Mouse (Mus musculus): ENCODE data around the gene Clic4. TPM values are rescaled to one million over a fixed set of nuclear protein-coding genes. Genes with fewer than 3 reads are reported as not detected.

Clic4 gene
- polyA plus RNA-seq, 1 experiment = 50.2 TPM

DNA sequence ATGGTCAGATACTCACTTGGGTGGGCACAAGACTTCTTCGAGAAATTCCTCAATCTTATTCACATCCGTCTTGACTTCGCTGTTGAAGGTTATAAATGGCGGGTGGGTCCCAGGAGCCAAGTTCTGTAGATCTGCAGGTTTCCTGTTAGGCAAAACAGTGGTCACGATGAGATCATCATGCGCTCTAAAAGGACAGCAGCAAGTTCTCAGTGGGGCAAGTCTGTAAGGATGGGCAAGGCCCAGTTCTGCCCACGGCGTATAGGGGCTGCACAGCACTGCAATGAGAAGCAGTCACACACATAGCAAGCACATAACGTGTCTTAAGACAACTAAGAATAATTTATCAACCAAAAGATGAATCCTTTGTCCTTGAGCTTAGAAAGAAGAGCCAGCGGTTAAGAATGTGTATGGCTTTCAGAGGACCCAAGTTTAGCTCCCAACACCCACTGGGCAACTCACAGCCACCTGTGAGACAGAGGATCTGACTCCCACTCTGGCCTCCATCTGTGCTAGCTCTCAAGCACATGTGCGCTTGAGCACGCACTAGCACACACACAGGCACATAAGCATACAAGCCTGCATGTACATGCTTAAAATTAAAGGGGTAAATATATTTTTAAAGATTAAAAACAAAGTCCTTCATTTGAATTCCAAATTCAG, 46.5 kb downstream of the Clic4 start:
- Histone ChIP-seq H3K27me3 (ENCODE audit: control insufficient read depth, insufficient read depth, low read length) (no peaks in the 10 kb centered on the region), H3K4me1 (replicated peaks; ENCODE audit: control insufficient read depth, insufficient read depth, low read length) (no peaks in the 10 kb centered on the region), H3K4me3 (ENCODE audit: control insufficient read depth, insufficient read depth, low read length) (no peak overlapping the region), H3K27ac (ENCODE audit: control insufficient read depth, insufficient read depth, low read length) (no peak overlapping the region), H3K36me3 (ENCODE audit: control insufficient read depth, insufficient read depth, low read length) (peaks cover 33% of the 10 kb centered on the region; the same call in 1 of the 2 replicates)
- 92% methylated on average over 12 of the region's 12 CpGs for WGBS
- DNase-seq = no peak
- TF ChIP-seq POLR2A (IDR thresholded peaks at IDR 0.05; ENCODE audit: control insufficient read depth, extremely low read depth, insufficient read depth, low read length, poor library complexity) (no peak), CTCF (IDR thresholded peaks at IDR 0.05; ENCODE audit: borderline replicate concordance, control insufficient read depth, extremely low read depth, insufficient read depth, low read length, poor library complexity) (no peak)

DNA sequence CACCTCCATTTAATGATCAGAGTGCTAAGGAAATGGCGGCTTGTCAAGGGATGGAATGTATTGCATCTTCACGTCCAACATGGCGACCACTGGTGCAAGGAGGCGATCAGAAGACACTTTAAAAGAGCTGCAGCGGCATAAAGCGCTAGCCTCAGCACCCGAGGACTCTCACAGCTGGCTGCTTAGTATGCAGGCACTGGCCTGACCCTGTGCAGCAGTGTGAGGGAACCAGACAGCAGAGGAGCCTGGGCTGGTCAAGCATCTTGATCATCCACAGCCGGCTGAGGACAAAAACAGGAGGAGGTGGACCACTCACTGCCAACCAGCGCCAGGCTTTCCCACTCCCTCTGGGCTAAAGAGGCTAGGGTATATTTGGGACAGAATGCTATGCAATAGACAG, 48.8 kb downstream of the Clic4 start:
- Histone ChIP-seq H3K27me3 (ENCODE audit: control insufficient read depth, insufficient read depth, low read length) (no peaks in the 10 kb centered on the region), H3K36me3 (ENCODE audit: control insufficient read depth, insufficient read depth, low read length) (peaks cover 30% of the 10 kb centered on the region; the same call in 1 of the 2 replicates), H3K4me1 (replicated peaks; ENCODE audit: control insufficient read depth, insufficient read depth, low read length) (no peaks in the 10 kb centered on the region), H3K27ac (ENCODE audit: control insufficient read depth, insufficient read depth, low read length) (no peak overlapping the region), H3K4me3 (ENCODE audit: control insufficient read depth, insufficient read depth, low read length) (no peak overlapping the region)
- TF ChIP-seq POLR2A (IDR thresholded peaks at IDR 0.05; ENCODE audit: control insufficient read depth, extremely low read depth, insufficient read depth, low read length, poor library complexity) (no peak), CTCF (IDR thresholded peaks at IDR 0.05; ENCODE audit: borderline replicate concordance, control insufficient read depth, extremely low read depth, insufficient read depth, low read length, poor library complexity) (no peak)
- DNase-seq = no peak
- WGBS = 97% methylated on average over 9 of the region's 9 CpGs

DNA sequence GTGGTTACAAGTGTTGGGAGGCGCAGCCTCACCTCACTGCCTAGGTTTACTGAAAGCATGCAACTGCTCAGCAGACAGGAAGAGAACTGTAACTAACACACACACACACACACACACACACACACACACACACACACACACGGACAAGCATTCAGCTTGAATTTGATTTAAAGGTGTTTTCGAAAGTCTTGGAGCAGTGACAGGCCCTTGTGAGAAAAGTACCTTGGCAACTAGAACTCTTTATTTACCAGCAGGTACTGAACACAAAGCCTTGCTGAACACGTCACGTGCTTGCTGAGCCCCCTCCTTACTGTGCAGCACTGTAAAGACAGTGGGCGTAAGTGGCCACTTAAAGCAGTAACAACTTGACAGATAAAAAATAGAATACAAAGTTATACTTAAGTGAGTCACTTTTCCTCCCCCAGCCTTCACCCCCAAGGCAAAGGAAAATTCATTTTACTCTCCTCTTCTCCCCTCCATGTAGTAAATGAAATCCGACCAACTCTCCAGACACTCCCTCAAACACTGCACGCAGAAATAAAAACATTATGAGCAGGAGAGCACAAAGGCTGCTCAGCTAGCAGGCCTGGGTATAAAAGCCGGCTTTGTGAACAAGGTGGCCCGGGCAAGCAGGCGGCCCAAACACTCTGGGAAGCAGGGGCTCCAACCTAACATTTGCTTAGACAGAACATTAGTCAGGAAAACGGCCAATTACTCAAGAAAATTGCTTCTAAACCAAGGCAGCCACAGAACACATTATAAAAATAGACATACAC, 50.8 kb downstream of the Clic4 start:
- H3K27ac ChIP-seq (ENCODE audit: control insufficient read depth, insufficient read depth, low read length) = no peak overlapping the region
- no peak overlapping the region for H3K4me3 ChIP-seq (ENCODE audit: control insufficient read depth, insufficient read depth, low read length)
- H3K27me3 ChIP-seq (ENCODE audit: control insufficient read depth, insufficient read depth, low read length) = no peaks in the 10 kb centered on the region
- H3K4me1 ChIP-seq (replicated peaks; ENCODE audit: control insufficient read depth, insufficient read depth, low read length) = no peaks in the 10 kb centered on the region
- DNase-seq = no peak
- peaks cover 46% of the 10 kb centered on the region for H3K36me3 ChIP-seq (ENCODE audit: control insufficient read depth, insufficient read depth, low read length)
- WGBS = 85% methylated on average over 12 of the region's 12 CpGs
- TF ChIP-seq POLR2A (IDR thresholded peaks at IDR 0.05; ENCODE audit: control insufficient read depth, extremely low read depth, insufficient read depth, low read length, poor library complexity) = no peak
- no peak for TF ChIP-seq CTCF (IDR thresholded peaks at IDR 0.05; ENCODE audit: borderline replicate concordance, control insufficient read depth, extremely low read depth, insufficient read depth, low read length, poor library complexity)

DNA sequence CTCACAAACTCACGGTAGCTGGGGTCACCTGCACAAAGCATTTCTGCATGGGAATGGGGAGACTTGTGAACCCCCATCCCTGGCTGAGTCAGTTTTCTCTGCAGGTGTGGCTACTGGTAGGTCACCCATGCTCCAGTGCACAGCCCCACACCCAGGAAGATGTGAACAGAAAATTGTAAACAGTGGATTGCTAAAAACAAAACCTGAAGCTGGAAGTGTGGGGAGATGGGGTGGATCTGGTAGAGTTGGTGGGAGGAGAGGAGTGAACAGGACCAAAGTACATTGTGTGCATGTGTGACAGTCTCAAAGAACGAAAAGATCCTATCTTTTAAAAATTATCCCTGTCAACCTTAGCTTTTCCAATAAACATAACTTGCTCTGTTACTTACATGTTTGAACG, 52.0 kb downstream of the Clic4 start:
- peaks cover 45% of the 10 kb centered on the region for H3K36me3 ChIP-seq (ENCODE audit: control insufficient read depth, insufficient read depth, low read length)
- H3K4me1 ChIP-seq (replicated peaks; ENCODE audit: control insufficient read depth, insufficient read depth, low read length) = no peaks in the 10 kb centered on the region
- TF ChIP-seq POLR2A (IDR thresholded peaks at IDR 0.05; ENCODE audit: control insufficient read depth, extremely low read depth, insufficient read depth, low read length, poor library complexity) = no peak
- no peak for TF ChIP-seq CTCF (IDR thresholded peaks at IDR 0.05; ENCODE audit: borderline replicate concordance, control insufficient read depth, extremely low read depth, insufficient read depth, low read length, poor library complexity)

DNA sequence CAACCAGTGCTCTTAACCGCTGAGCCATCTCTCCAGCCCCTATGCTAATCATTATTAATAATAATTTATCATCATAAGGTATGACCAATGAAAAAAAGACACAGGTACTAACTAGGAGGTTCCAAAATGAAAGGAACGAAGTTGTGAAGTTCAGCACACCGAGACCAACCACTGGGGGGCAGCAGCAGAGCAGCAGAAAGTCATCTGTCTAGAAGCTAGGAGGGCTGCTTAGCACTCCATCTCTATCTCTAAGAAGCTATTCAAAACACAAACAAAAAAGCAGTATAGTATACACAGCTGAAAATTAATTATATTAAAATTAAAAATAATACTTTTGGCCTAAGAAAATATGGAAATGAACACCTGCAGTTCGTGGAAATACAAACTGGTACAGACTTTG, 53.0 kb downstream of the Clic4 start:
- Histone ChIP-seq H3K27me3 (ENCODE audit: control insufficient read depth, insufficient read depth, low read length) (no peaks in the 10 kb centered on the region), H3K4me3 (ENCODE audit: control insufficient read depth, insufficient read depth, low read length) (no peak overlapping the region), H3K4me1 (replicated peaks; ENCODE audit: control insufficient read depth, insufficient read depth, low read length) (no peaks in the 10 kb centered on the region), H3K27ac (ENCODE audit: control insufficient read depth, insufficient read depth, low read length) (no peak overlapping the region), H3K36me3 (ENCODE audit: control insufficient read depth, insufficient read depth, low read length) (peaks cover 41% of the 10 kb centered on the region)
- no peak for TF ChIP-seq POLR2A (IDR thresholded peaks at IDR 0.05; ENCODE audit: control insufficient read depth, extremely low read depth, insufficient read depth, low read length, poor library complexity)
- TF ChIP-seq CTCF (IDR thresholded peaks at IDR 0.05; ENCODE audit: borderline replicate concordance, control insufficient read depth, extremely low read depth, insufficient read depth, low read length, poor library complexity) = no peak
- 44% methylated on average over 4 of the region's 4 CpGs for WGBS
- peak; percentile 77 for DNase-seq

More for the DNA sequence above, 52.0 kb downstream of the Clic4 start:
- Histone ChIP-seq H3K27ac (ENCODE audit: control insufficient read depth, insufficient read depth, low read length) (no peak overlapping the region), H3K4me3 (ENCODE audit: control insufficient read depth, insufficient read depth, low read length) (no peak overlapping the region), H3K27me3 (ENCODE audit: control insufficient read depth, insufficient read depth, low read length) (no peaks in the 10 kb centered on the region)
- 96% methylated on average over 3 of the region's 3 CpGs for WGBS
- no peak for DNase-seq

DNA sequence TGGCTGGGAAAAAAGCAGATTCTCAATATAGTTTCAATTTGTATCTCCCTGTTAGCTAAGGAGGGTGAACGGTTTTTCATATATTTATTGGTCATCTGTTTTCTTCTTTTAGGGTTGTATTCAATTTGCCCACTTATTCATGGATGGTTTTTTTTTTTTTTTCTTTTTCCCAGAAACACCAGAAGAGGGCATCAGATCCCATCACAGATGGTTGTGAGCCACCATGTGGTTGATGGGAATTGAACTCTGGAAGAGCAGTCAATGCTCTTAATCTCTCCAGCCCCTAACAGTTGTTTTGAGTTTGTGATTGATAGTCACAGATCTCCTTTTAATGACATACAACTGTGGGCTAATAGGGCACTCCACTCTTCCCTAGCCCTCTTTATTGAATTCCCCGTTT, 62.8 kb downstream of the Clic4 start:
- no peaks in the 10 kb centered on the region for H3K36me3 ChIP-seq (ENCODE audit: control insufficient read depth, insufficient read depth, low read length)
- WGBS = 95% methylated on average over 2 of the region's 2 CpGs

More for the DNA sequence above, 62.8 kb downstream of the Clic4 start:
- Histone ChIP-seq H3K4me1 (replicated peaks; ENCODE audit: control insufficient read depth, insufficient read depth, low read length) (peaks cover 16% of the 10 kb centered on the region), H3K4me3 (ENCODE audit: control insufficient read depth, insufficient read depth, low read length) (no peak overlapping the region), H3K27me3 (ENCODE audit: control insufficient read depth, insufficient read depth, low read length) (no peaks in the 10 kb centered on the region), H3K27ac (ENCODE audit: control insufficient read depth, insufficient read depth, low read length) (no peak overlapping the region)
- no peak for TF ChIP-seq CTCF (IDR thresholded peaks at IDR 0.05; ENCODE audit: borderline replicate concordance, control insufficient read depth, extremely low read depth, insufficient read depth, low read length, poor library complexity)
- no peak for TF ChIP-seq POLR2A (IDR thresholded peaks at IDR 0.05; ENCODE audit: control insufficient read depth, extremely low read depth, insufficient read depth, low read length, poor library complexity)
- no peak for DNase-seq

Data from thymus, adult 2 months (tissue).